ENCODE assay signal across 21 mouse cellular contexts in genomic region chr19:35881810-35882485, GRCm38 (mm10).
DNase-seq lines count a peak whose midpoint lies in the region; ATAC-seq and TF ChIP-seq lines count a peak whose summit lies in the region.
"Had no signal": no experiment of that assay in that cellular context is flagged by ENCODE, and none has a peak within 500 bp of the region (broad histone marks: within the 10 kb centered on the region; RNA-seq: fewer than 3 reads in every experiment).

No protein-coding gene starts in this region.

- no peak overlapping the region for H3K27ac ChIP-seq in forebrain, embryonic 13.5 days
- no peak overlapping the region for H3K27ac ChIP-seq in forebrain, embryonic 11.5 days (ENCODE audit: low read depth, low read length)
- H3K27ac ChIP-seq in hindbrain, embryonic 15.5 days (replicated peaks): no peak overlapping the region
- no peak overlapping the region for H3K27ac ChIP-seq in hindbrain, embryonic 12.5 days
- H3K27ac ChIP-seq in lung, embryonic 14.5 days (ENCODE audit: low read depth): no peak overlapping the region
- H3K27ac ChIP-seq in forebrain, postnatal 0 days (ENCODE audit: low read depth, low read length): no peak overlapping the region
- H3K27ac ChIP-seq: embryonic facial prominence, embryonic 13.5 days; heart, embryonic 10.5 days had no signal

- peak; percentile 45; the same call in 1 of the 2 replicates for ATAC-seq in forebrain, embryonic 13.5 days
- ATAC-seq in forebrain, embryonic 11.5 days (replicated peaks; ENCODE audit: low FRiP score): no peak
- ATAC-seq in hindbrain, embryonic 15.5 days (ENCODE audit: low FRiP score, low read depth): 0 out of 2 replicates have a peak, but pooled peaks have one; percentile 61
- no peak for ATAC-seq in hindbrain, embryonic 12.5 days (ENCODE audit: low FRiP score)
- ATAC-seq in lung, embryonic 14.5 days (ENCODE audit: insufficient read depth): 0 out of 2 replicates have a peak, but pooled peaks have one; percentile 11
- peak; percentile 55 for ATAC-seq in forebrain, postnatal 0 days
- ATAC-seq: activated CD4-positive, CD25-positive, alpha-beta regulatory T cell, adult 4 months; inflammation-experienced regulatory T-cells, adult 6 months; intestine, postnatal 0 days; Patski had no signal

- no peak overlapping the region for H3K4me2 ChIP-seq in forebrain, embryonic 13.5 days
- no peak overlapping the region for H3K4me2 ChIP-seq in forebrain, embryonic 11.5 days (ENCODE audit: low read depth, low read length, severe bottlenecking)
- no peak overlapping the region for H3K4me2 ChIP-seq in hindbrain, embryonic 15.5 days
- H3K4me2 ChIP-seq in hindbrain, embryonic 12.5 days (replicated peaks): no peak overlapping the region
- H3K4me2 ChIP-seq in lung, embryonic 14.5 days: no peak overlapping the region
- H3K4me2 ChIP-seq in forebrain, postnatal 0 days (ENCODE audit: low read depth): no peak overlapping the region
- H3K4me2 ChIP-seq: embryonic facial prominence, embryonic 13.5 days had no signal

- no peak for DNase-seq in forebrain, embryonic 11.5 days (ENCODE audit: low spot score)
- no peak for DNase-seq in lung, embryonic 14.5 days
- no peak for DNase-seq in lung, postnatal 36 days
- DNase-seq in forebrain, postnatal 0 days: peak; percentile 11
- DNase-seq: adrenal gland, postnatal 14 days; cerebellum, adult 18-20 months; gastrocnemius, postnatal 10 days; heart, adult 18-20 months; heart, postnatal 10 days; heart, postnatal 4 days; kidney, adult 9 months had no signal

- no peak overlapping the region for H3K9ac ChIP-seq in forebrain, embryonic 13.5 days
- no peak overlapping the region for H3K9ac ChIP-seq in forebrain, embryonic 11.5 days (ENCODE audit: low read length)
- H3K9ac ChIP-seq in hindbrain, embryonic 15.5 days: no peak overlapping the region
- H3K9ac ChIP-seq in hindbrain, embryonic 12.5 days: no peak overlapping the region
- H3K9ac ChIP-seq in lung, embryonic 14.5 days: no peak overlapping the region
- H3K9ac ChIP-seq in forebrain, postnatal 0 days: no peak overlapping the region
- H3K9ac ChIP-seq: embryonic facial prominence, embryonic 13.5 days had no signal

- H3K4me1 ChIP-seq in forebrain, embryonic 13.5 days: no peaks in the 10 kb centered on the region
- H3K4me1 ChIP-seq in forebrain, embryonic 11.5 days (replicated peaks; ENCODE audit: control insufficient read depth, insufficient read depth, low read length): no peaks in the 10 kb centered on the region
- peaks cover 4% of the 10 kb centered on the region; the same call in 1 of the 2 replicates for H3K4me1 ChIP-seq in hindbrain, embryonic 15.5 days (replicated peaks)
- H3K4me1 ChIP-seq in hindbrain, embryonic 12.5 days: no peaks in the 10 kb centered on the region
- H3K4me1 ChIP-seq in lung, embryonic 14.5 days (ENCODE audit: insufficient read depth): no peaks in the 10 kb centered on the region
- H3K4me1 ChIP-seq in forebrain, postnatal 0 days (ENCODE audit: insufficient read depth): no peaks in the 10 kb centered on the region
- H3K4me1 ChIP-seq: embryonic facial prominence, embryonic 13.5 days had no signal

- 93% methylated on average over 13 of the region's 13 CpGs for WGBS in forebrain, embryonic 13.5 days
- WGBS in forebrain, embryonic 11.5 days: 92% methylated on average over 13 of the region's 13 CpGs
- WGBS in hindbrain, embryonic 15.5 days: 91% methylated on average over 13 of the region's 13 CpGs
- WGBS in hindbrain, embryonic 12.5 days: 93% methylated on average over 13 of the region's 13 CpGs
- 90% methylated on average over 13 of the region's 13 CpGs for WGBS in lung, embryonic 14.5 days
- 78% methylated on average over 13 of the region's 13 CpGs for WGBS in forebrain, postnatal 0 days

- no peaks in the 10 kb centered on the region for H3K36me3 ChIP-seq in forebrain, embryonic 13.5 days (ENCODE audit: poor library complexity, severe bottlenecking)
- no peaks in the 10 kb centered on the region for H3K36me3 ChIP-seq in forebrain, embryonic 11.5 days (ENCODE audit: control insufficient read depth, insufficient read depth, low read length)
- H3K36me3 ChIP-seq in hindbrain, embryonic 15.5 days: no peaks in the 10 kb centered on the region
- H3K36me3 ChIP-seq in hindbrain, embryonic 12.5 days: no peaks in the 10 kb centered on the region
- no peaks in the 10 kb centered on the region for H3K36me3 ChIP-seq in lung, embryonic 14.5 days (ENCODE audit: insufficient read depth)
- H3K36me3 ChIP-seq in forebrain, postnatal 0 days (ENCODE audit: insufficient read depth): no peaks in the 10 kb centered on the region
- H3K36me3 ChIP-seq: embryonic facial prominence, embryonic 13.5 days; heart, embryonic 10.5 days had no signal

- no peaks in the 10 kb centered on the region for H3K27me3 ChIP-seq in forebrain, embryonic 13.5 days
- no peaks in the 10 kb centered on the region for H3K27me3 ChIP-seq in forebrain, embryonic 11.5 days (ENCODE audit: control insufficient read depth, insufficient read depth, low read length)
- no peaks in the 10 kb centered on the region for H3K27me3 ChIP-seq in hindbrain, embryonic 15.5 days
- no peaks in the 10 kb centered on the region for H3K27me3 ChIP-seq in hindbrain, embryonic 12.5 days
- H3K27me3 ChIP-seq in lung, embryonic 14.5 days (ENCODE audit: insufficient read depth, low read length): no peaks in the 10 kb centered on the region
- no peaks in the 10 kb centered on the region for H3K27me3 ChIP-seq in forebrain, postnatal 0 days (ENCODE audit: insufficient read depth, low read length)
- H3K27me3 ChIP-seq: CH12.LX; embryonic facial prominence, embryonic 13.5 days had no signal

- TF ChIP-seq CTCF in lung, embryonic 14.5 days (IDR thresholded peaks at IDR 0.05; ENCODE audit: low read depth): no peak
- no peak for TF ChIP-seq CTCF in forebrain, postnatal 0 days (IDR thresholded peaks at IDR 0.05; ENCODE audit: low read depth)

- no peak overlapping the region for H3K4me3 ChIP-seq in forebrain, embryonic 13.5 days
- H3K4me3 ChIP-seq in forebrain, embryonic 11.5 days (ENCODE audit: low read depth, low read length): no peak overlapping the region
- H3K4me3 ChIP-seq in hindbrain, embryonic 15.5 days: no peak overlapping the region
- no peak overlapping the region for H3K4me3 ChIP-seq in hindbrain, embryonic 12.5 days
- no peak overlapping the region for H3K4me3 ChIP-seq in lung, embryonic 14.5 days (ENCODE audit: low read depth, low read length)
- H3K4me3 ChIP-seq in forebrain, postnatal 0 days (ENCODE audit: low read depth, low read length): no peak overlapping the region
- H3K4me3 ChIP-seq: embryonic facial prominence, embryonic 13.5 days; heart, embryonic 10.5 days had no signal

- H3K9me3 ChIP-seq in forebrain, embryonic 13.5 days (replicated peaks): no peaks in the 10 kb centered on the region
- H3K9me3 ChIP-seq in forebrain, embryonic 11.5 days (ENCODE audit: control insufficient read depth, low read length): no peaks in the 10 kb centered on the region
- H3K9me3 ChIP-seq in hindbrain, embryonic 15.5 days: no peaks in the 10 kb centered on the region
- no peaks in the 10 kb centered on the region for H3K9me3 ChIP-seq in hindbrain, embryonic 12.5 days (replicated peaks)
- no peaks in the 10 kb centered on the region for H3K9me3 ChIP-seq in lung, embryonic 14.5 days (ENCODE audit: low read depth, low read length)
- H3K9me3 ChIP-seq in forebrain, postnatal 0 days (ENCODE audit: low read length): no peaks in the 10 kb centered on the region
- H3K9me3 ChIP-seq: embryonic facial prominence, embryonic 13.5 days; heart, embryonic 10.5 days had no signal

Comparison
In these comparisons a context has a peak if more than half of its experiments do, and no peak if none do; other contexts are left out.
1. ATAC-seq: peak in forebrain, embryonic 13.5 days (single experiment), hindbrain, embryonic 15.5 days (single experiment), lung, embryonic 14.5 days (single experiment) and forebrain, postnatal 0 days (single experiment); none in forebrain, embryonic 11.5 days (single experiment) and hindbrain, embryonic 12.5 days (single experiment).